Mouse (Mus musculus) neural tube, embryonic 15.5 days (tissue): ENCODE results near the gene Dazl. TPM values are rescaled to one million over a fixed set of nuclear protein-coding genes. Genes with fewer than 3 reads are reported as not detected.
A peak's percentile ranks its signal among the peaks of the same experiment; 100 is the strongest.

ENCODE experiments used
- ATAC-seq: fragments of 200-750 bp; cut with Nextera tagmentation; 2 replicates; pipeline ENCODE4 v1.8.0; 2017; ENCODE audit warnings: mild to moderate bottlenecking, moderate TSS enrichment, moderate library complexity; ENCODE audit not compliant: low FRiP score
- H3K27ac ChIP-seq: fragments of 300-500 bp; sonication (generic); replicated peaks from 2 replicates; pipeline ENCODE4 v1.5.1; 2015; ENCODE audit warnings: mild to moderate bottlenecking, inconsistent platforms
- H3K27me3 ChIP-seq: fragments of 300-500 bp; sonication (generic); replicated peaks from 2 replicates; pipeline ENCODE4 v1.6.1; 2015; ENCODE audit warnings: inconsistent platforms
- H3K36me3 ChIP-seq: fragments of 300-500 bp; sonication (generic); 2 replicates; pipeline ENCODE4 v1.6.1; 2015; ENCODE audit warnings: inconsistent platforms
- H3K4me1 ChIP-seq: fragments of 300-500 bp; sonication (generic); 2 replicates; pipeline ENCODE4 v1.6.1; 2015; ENCODE audit warnings: inconsistent platforms
- H3K4me2 ChIP-seq: fragments of 300-500 bp; sonication (generic); 2 replicates; pipeline ENCODE4 v1.6.1; 2015; ENCODE audit warnings: inconsistent platforms, mild to moderate bottlenecking, moderate library complexity
- H3K4me3 ChIP-seq: fragments of 300-500 bp; sonication (generic); replicated peaks from 2 replicates; pipeline ENCODE4 v1.5.1; 2015; ENCODE audit warnings: mild to moderate bottlenecking, inconsistent platforms
- H3K9ac ChIP-seq: fragments of 300-500 bp; sonication (generic); replicated peaks from 2 replicates; pipeline ENCODE4 v1.6.1; 2015; ENCODE audit warnings: mild to moderate bottlenecking, inconsistent platforms
- H3K9me3 ChIP-seq: fragments of 300-500 bp; sonication (generic); replicated peaks from 2 replicates; pipeline ENCODE4 v1.6.1; 2016; ENCODE audit warnings: inconsistent platforms
- WGBS: fragments of 180-500 bp; shearing (Covaris S2); methylation state at CpG from one replicate; pipeline ENCODE4 v1.1.7; 2015; ENCODE audit warnings: mixed read lengths; 5-methylcytosine and 5-hydroxymethylcytosine counted together
- polyA plus RNA-seq: library from polyadenylated mRNA; unstranded; fragments of >200 nt; fragmentation: Nextera tagmentation; extraction: Ambion mirVana; gene quantifications from 2 replicates; pipeline ENCODE4 v1.2.1, GENCODE M21; 2015

Gene Dazl
- polyA plus RNA-seq, result 0.52 TPM in 2 replicates

- Histone ChIP-seq H3K4me1 (peaks cover 3% of the 10 kb centered on the region; the same call in 1 of the 2 replicates), H3K27ac (peak within 1 kb of the TSS; percentile 46), H3K9me3 (no peaks in the 10 kb centered on the region; the same call in none of the 2 replicates), H3K36me3 (no peaks in the 10 kb centered on the region), H3K4me2 (peak within 1 kb of the TSS; percentile 63), H3K27me3 (no peaks in the 10 kb centered on the region), H3K4me3 (peak within 1 kb of the TSS; percentile 44), H3K9ac (peak within 1 kb of the TSS; percentile 46)
- 92% methylated on average over 40 of the region's 43 CpGs for WGBS
- ATAC-seq, result peak; percentile 1; the same call in 1 of the 2 replicates
Measured at GRCm38 (mm10) chr17:50293241-50293731, at the start of gene Dazl. Dazl (minus strand) TSS chr17:50293636.

DNA sequence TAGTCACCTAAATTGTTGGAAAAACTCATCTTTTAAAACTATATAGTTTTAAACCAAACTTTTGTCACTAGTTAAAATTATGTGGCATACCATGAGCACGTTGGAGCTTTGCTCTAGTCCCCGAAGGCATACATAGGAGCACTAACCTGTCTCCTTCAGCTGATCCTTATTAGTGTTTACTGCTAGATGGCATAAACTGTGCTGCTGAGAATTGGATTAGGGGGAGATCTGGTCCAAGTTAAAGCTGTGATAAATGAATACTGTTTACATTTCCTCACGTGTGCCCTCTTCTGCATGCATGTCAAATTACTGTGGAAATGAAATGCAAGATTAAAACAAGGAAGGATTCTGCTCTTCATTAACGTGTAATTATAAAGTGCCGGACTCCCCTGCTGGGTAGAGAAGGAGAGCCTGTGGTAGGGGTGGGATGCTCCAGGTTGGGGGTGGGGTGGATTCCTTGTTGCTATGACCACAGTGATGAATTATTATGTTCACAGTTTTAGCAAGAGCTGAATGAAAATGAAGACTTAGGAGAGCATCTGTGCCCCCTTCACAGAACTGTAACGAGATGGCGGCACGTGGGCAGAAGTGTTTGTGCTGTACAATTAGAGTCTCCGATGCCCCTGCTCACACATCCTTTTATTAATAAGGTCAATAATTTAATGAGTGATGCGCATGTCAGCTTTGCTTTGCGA lies 48.6 kb upstream of the Dazl start:
- 53% methylated on average over 11 of the region's 11 CpGs for WGBS
- H3K4me3 ChIP-seq, result no peak overlapping the region
- ATAC-seq, result no peak
- H3K27ac ChIP-seq, result no peak overlapping the region
- no peak overlapping the region for H3K9ac ChIP-seq
- H3K36me3 ChIP-seq, result no peaks in the 10 kb centered on the region
- no peaks in the 10 kb centered on the region for H3K9me3 ChIP-seq
- no peak overlapping the region for H3K4me2 ChIP-seq
- 0 out of 2 replicates have a peak, but pooled peaks cover 6% of the 10 kb centered on the region for H3K4me1 ChIP-seq
- no peaks in the 10 kb centered on the region for H3K27me3 ChIP-seq

DNA sequence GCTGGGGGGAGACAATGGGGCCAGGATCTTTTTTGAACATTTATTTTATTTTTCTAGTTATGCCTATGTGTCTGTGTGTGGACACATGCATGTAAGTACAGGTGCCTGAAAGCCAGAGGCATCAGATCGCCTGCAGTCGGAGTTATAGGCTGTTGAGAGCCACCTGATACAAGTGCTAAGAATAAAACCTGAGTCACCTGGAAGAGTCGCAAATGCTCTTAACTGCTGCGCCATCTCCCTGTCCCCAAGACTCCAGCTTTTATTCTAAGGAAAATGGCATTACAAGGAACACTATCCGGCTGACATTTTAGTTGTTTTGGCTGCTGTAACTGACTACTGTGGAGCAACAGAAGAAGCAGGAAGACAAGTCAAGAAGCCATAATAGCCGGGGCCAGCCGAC lies 45.5 kb upstream of the Dazl start:
- ATAC-seq, result no peak
- H3K36me3 ChIP-seq, result no peaks in the 10 kb centered on the region
- 93% methylated on average over 7 of the region's 7 CpGs for WGBS

GRCm38 (mm10) chr17:50335776-50336175 lies 42.3 kb upstream of the Dazl start:
- Histone ChIP-seq H3K36me3 (no peaks in the 10 kb centered on the region), H3K9ac (no peak overlapping the region), H3K27ac (no peak overlapping the region), H3K9me3 (no peaks in the 10 kb centered on the region), H3K4me1 (no peaks in the 10 kb centered on the region), H3K27me3 (no peaks in the 10 kb centered on the region), H3K4me3 (no peak overlapping the region), H3K4me2 (no peak overlapping the region)
- no peak for ATAC-seq
- WGBS, result 87% methylated on average over 2 of the region's 2 CpGs

More for the DNA sequence above, 45.5 kb upstream of the Dazl start:
- H3K4me3 ChIP-seq, result no peak overlapping the region
- no peak overlapping the region for H3K27ac ChIP-seq
- 0 out of 2 replicates have a peak, but pooled peaks cover 6% of the 10 kb centered on the region for H3K4me1 ChIP-seq
- no peak overlapping the region for H3K9ac ChIP-seq
- H3K4me2 ChIP-seq, result no peak overlapping the region
- no peaks in the 10 kb centered on the region for H3K27me3 ChIP-seq
- no peaks in the 10 kb centered on the region for H3K9me3 ChIP-seq

DNA sequence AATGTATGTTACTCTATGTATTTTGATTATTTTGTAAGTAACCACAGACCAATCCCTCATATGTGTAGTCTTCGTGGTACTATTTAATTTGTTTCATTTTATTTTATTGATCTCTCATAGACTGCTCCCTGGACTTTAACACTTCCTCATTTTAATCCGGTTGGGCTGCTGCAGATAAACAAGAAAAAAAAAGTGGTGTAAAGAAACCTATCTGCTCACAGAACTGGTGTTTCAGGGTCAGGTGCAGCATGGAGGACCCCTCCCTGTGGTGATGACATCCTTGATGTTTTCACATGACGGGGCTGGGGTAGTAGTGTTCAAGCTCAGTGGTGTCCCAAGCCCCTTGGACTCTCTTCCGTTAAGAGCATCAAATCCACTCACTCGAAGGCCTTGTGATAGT lies 41.3 kb upstream of the Dazl start:
- no peak overlapping the region for H3K9ac ChIP-seq
- no peaks in the 10 kb centered on the region for H3K36me3 ChIP-seq
- H3K9me3 ChIP-seq, result no peaks in the 10 kb centered on the region
- no peak for ATAC-seq
- no peaks in the 10 kb centered on the region for H3K4me1 ChIP-seq
- H3K4me2 ChIP-seq, result no peak overlapping the region
- no peak overlapping the region for H3K4me3 ChIP-seq
- WGBS, result 89% methylated on average over 5 of the region's 5 CpGs
- no peak overlapping the region for H3K27ac ChIP-seq
- H3K27me3 ChIP-seq, result no peaks in the 10 kb centered on the region

GRCm38 (mm10) chr17:50332012-50332300 lies 38.5 kb upstream of the Dazl start:
- Histone ChIP-seq H3K27ac (no peak overlapping the region), H3K27me3 (no peaks in the 10 kb centered on the region), H3K4me2 (no peak overlapping the region), H3K9ac (no peak overlapping the region), H3K4me1 (no peaks in the 10 kb centered on the region), H3K9me3 (no peaks in the 10 kb centered on the region), H3K4me3 (no peak overlapping the region), H3K36me3 (no peaks in the 10 kb centered on the region)
- WGBS, result 89% methylated on average over 7 of the region's 7 CpGs
- no peak for ATAC-seq

DNA sequence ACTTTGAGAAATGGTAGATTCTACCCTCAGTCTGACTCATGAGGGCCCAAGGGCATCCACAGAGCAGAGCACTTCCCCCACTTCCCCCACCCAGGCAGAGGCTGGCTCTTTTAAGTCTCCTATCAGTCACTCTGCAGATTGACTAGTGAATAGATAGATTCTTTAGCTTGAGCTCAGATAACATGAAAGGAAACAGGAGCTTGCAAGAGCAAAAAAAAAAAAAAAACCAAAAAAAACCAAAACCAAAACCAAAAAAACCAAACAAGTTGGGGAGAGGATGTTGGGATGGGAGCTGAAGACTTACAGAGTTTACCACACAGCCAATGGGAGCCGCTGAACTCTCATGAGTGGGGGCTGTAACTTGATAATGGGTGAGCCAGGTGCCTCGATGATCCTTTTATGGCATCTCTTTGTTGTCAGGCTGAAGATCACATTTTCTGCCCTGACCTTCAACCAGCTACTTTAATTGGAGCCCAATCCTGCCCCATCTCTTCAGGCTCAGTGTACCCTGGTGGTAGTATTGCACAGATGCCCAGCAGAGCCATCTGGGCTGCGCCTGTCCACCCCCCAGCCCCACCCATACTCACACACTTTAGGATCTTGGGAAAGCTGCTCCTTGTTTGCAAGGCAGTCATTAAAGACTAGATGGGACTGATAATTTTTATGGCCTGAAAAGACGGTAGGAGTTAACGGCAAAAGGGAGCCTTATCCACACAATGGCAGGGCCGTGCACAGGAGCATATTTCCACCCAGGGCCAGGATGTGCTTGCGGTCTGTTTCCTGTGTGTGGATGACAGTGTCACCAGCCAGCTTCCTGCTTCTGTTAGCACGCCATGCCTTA lies 38.0 kb upstream of the Dazl start:
- Histone ChIP-seq H3K36me3 (no peaks in the 10 kb centered on the region), H3K27ac (no peak overlapping the region), H3K9me3 (no peaks in the 10 kb centered on the region), H3K9ac (no peak overlapping the region), H3K27me3 (no peaks in the 10 kb centered on the region), H3K4me3 (no peak overlapping the region), H3K4me2 (no peak overlapping the region), H3K4me1 (no peaks in the 10 kb centered on the region)
- 52% methylated on average over 8 of the region's 8 CpGs for WGBS
- no peak for ATAC-seq

DNA sequence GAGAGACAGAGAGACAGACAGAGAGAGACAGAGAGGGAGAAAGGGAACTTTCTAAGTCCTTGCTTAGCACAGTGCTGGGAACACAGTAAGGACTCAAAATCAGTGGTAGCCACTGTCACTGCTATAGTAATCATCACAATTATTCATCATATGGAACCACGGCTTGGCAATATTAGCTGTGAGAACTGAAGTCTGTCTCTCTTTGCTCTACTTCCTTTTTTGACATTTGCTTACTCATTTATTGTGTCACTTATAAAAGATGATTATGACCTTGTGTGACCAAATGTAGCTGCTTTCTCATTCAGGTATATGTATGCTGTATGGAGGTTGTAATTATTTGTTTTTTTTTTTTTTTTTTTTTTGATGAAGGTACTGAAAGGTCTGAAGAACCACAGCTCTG lies 36.8 kb upstream of the Dazl start:
- Histone ChIP-seq H3K9me3 (no peaks in the 10 kb centered on the region), H3K4me2 (no peak overlapping the region), H3K27me3 (no peaks in the 10 kb centered on the region), H3K27ac (no peak overlapping the region), H3K36me3 (no peaks in the 10 kb centered on the region), H3K4me1 (no peaks in the 10 kb centered on the region), H3K4me3 (no peak overlapping the region), H3K9ac (no peak overlapping the region)
- no peak for ATAC-seq
- WGBS, result 89% methylated on average over 1 of the region's 1 CpGs

GRCm38 (mm10) chr17:50324658-50325057 lies 31.2 kb upstream of the Dazl start:
- Histone ChIP-seq H3K9ac (no peak overlapping the region), H3K4me2 (no peak overlapping the region), H3K4me3 (no peak overlapping the region), H3K36me3 (no peaks in the 10 kb centered on the region), H3K27ac (no peak overlapping the region), H3K4me1 (no peaks in the 10 kb centered on the region), H3K9me3 (no peaks in the 10 kb centered on the region), H3K27me3 (no peaks in the 10 kb centered on the region)
- 87% methylated on average over 4 of the region's 4 CpGs for WGBS
- no peak for ATAC-seq

- no peak overlapping the region for H3K4me3 ChIP-seq
- no peak for ATAC-seq
- no peaks in the 10 kb centered on the region for H3K27me3 ChIP-seq
- no peaks in the 10 kb centered on the region for H3K4me1 ChIP-seq
- no peaks in the 10 kb centered on the region for H3K36me3 ChIP-seq
- H3K9ac ChIP-seq, result no peak overlapping the region
- H3K9me3 ChIP-seq, result no peaks in the 10 kb centered on the region
- no peak overlapping the region for H3K27ac ChIP-seq
- H3K4me2 ChIP-seq, result no peak overlapping the region
Measured at GRCm38 (mm10) chr17:50318810-50319209, 25.4 kb upstream of the Dazl start.

DNA sequence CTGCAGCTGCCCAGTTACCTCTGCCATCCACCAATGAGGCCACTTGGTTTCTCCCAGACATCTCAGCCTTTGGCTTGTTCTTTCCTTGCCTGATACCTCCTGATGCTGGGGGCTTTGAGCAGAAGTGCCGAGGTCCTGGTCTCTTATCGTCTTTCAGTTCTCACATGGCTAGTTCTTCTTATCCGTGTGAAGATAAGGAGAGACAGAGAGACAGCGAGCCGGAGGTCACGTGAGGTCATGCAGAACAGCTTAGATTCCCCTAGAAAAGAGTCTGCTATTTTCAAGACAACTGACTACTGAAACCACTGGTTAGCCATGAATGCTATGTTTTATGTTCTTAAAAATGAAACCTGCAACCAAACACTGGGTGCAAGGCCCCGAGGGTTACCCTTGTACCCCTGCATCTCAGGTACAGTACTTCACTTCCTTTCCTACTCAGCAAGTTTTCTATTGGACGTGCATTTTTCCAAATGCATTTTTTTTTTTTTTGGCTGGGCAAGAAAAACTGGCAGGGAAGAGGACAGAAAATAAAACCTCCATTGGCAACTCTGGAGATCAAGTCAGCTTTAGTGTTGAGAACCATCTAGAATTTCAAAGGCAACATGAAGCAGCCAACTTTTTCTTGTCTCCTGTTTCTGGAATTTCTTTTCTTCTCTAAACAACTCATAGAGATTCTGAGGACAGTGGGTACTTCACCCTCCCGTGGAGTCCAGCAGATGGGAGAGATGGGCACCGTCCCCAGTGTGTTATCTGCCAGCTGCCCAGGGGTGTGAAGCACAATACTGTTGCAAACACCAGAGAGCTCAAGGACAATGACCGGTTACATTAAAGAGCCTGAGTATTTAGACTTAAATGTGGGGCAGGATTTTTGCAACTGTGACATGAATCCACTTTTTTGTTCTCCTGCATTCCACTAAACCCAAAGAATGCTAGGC lies 23.0 kb upstream of the Dazl start:
- Histone ChIP-seq H3K27me3 (no peaks in the 10 kb centered on the region), H3K9me3 (no peaks in the 10 kb centered on the region), H3K4me2 (no peak overlapping the region), H3K9ac (no peak overlapping the region), H3K4me3 (no peak overlapping the region), H3K4me1 (no peaks in the 10 kb centered on the region), H3K27ac (no peak overlapping the region), H3K36me3 (no peaks in the 10 kb centered on the region)
- no peak for ATAC-seq
- WGBS, result 79% methylated on average over 11 of the region's 11 CpGs
